Mouse (Mus musculus) hematopoietic stem cell, adult 5-6 weeks (primary cell): ENCODE measurements at regions not wholly inside any gene's neighbourhood (a gene's known extent, or its start where the extent isn't known, plus 50 kb on each side); places are given as distances from the start of the nearest gene placed in this dataset.
"Not testable (repeated sequence)": the region's sequence is repeated elsewhere in the genome, so short reads cannot be mapped to it uniquely, and the experiment has no call there.

Source experiments
- ATAC-seq, 2 experiments: fragments of 125-278 bp in 1 of 2; replicated peaks in 1 of 2; 2 replicates each; pipeline ENCODE4 v1.8.0; 2016 to 2017; ENCODE audit warnings: inconsistent platforms in 2 of 2, mild to moderate bottlenecking in 2 of 2, moderate number of reproducible peaks in 2 of 2, low read depth in 1 of 2, moderate TSS enrichment in 1 of 2; ENCODE audit not compliant: low FRiP score in 2 of 2, poor library complexity in 2 of 2, severe bottlenecking in 2 of 2, insufficient read depth in 1 of 2, low TSS enrichment in 1 of 2

DNA sequence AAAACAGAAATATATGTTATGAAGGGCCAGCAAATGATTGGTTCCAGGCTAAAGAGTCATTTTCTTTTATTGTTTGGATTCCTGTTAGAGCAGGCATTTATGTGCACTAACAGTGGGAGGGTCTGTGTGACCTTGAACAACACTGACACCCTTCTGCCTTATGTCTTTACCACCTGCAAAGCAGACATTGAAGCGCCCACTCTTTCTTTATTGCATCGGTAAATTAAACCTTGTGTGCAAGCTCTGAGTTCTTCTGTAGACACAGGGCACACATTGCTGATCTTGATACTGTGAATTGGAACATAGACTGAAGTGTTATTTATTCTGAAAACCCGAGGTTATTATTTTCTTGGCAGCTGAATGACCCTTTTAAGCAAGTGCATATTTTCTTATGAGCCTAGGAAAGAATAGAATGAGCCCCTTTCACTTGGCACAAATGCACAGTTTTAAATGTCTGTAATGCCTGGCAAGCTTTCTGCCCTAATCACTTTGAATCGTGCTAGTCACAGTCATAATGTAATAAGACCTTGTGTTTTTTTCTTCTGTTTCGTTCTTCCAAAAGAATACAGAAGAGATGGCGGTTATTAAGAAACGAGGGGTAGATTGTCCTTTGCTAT lies 125.1 kb upstream of the Cobl start:
- ATAC-seq = no peak

DNA sequence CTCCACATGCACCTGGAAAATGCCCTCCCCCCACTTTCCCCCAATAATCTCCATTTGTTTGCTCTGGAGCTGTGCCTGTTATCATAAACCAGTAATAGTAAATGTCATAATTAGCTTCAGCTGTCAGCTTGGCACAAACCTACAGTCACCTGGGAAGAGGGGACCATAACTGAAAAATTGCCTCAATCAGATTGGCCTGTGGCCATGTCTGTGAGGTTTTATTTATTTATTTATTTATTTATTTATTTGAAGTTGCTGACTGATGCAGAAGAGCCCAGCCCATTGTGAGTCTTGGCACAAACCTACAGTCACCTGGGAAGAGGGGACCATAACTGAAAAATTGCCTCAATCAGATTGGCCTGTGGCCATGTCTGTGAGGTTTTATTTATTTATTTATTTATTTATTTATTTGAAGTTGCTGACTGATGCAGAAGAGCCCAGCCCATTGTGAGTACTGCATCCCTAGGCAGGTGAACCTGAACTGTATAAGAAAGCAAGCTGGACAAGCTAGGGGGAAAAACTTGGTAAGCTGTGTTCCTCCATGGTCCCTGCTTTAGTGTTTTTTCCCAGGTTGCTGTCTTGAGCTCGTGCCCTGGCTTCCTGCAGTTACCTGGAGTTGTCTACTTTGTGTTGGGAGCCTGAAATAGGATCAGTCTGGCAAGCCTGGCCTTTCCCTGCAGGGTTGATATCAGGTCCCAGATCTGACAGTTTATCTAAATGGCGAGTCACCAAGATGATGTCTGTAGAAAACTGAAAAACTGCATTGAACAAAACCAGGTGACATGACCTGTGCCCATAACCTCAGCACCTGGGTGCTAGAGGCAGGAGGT lies 120.3 kb upstream of the Cobl start:
- ATAC-seq = not testable (repeated sequence)

DNA sequence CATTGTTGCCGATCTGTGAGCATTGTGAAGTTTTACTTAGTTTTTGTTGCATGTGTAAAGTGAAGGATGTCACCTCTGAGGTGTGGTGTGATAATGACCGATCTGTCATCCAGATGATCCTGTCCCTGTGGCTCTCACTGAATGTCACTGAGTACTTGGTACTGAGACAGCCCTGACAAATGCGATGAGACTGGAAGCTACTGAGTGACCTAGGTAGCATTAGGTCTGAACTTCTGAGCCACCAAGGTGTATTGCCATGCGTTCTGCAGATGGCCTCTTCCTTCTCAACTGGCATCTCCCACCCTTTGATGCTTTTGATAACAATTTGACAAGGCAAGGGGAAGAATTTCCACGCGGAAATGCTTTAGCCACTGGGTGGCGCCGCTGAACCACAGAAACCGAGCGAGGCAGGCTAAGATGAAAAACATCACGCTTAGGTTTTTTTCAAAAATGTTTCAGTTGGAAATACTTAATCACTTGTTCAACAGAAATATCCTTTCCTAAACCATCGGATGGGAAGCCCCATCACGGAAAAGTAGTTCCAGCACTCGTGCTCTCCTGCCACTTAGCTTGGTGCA lies 114.3 kb upstream of the Cobl start:
- peak; percentile 22 to 68; a peak in 2 of 4 replicates for ATAC-seq

DNA sequence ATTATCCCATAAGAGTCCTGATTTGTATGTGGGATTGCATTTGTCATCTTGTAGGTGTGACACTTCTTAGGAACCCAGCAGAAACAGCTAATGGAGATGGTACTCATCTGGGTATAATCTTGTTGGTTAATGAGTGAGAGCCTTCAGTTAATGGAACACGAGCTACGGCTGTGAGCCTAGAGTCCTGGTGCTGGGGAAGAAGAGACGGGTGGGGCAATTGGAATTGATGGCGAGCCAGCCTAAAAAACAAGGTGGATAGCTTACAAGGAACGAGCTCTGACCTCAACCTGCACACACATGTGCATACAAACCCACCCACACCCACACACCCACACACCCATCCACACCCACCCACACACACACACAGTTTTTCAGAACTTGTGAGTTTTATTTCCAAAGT lies 94.9 kb upstream of the Cobl start:
- no peak for ATAC-seq

DNA sequence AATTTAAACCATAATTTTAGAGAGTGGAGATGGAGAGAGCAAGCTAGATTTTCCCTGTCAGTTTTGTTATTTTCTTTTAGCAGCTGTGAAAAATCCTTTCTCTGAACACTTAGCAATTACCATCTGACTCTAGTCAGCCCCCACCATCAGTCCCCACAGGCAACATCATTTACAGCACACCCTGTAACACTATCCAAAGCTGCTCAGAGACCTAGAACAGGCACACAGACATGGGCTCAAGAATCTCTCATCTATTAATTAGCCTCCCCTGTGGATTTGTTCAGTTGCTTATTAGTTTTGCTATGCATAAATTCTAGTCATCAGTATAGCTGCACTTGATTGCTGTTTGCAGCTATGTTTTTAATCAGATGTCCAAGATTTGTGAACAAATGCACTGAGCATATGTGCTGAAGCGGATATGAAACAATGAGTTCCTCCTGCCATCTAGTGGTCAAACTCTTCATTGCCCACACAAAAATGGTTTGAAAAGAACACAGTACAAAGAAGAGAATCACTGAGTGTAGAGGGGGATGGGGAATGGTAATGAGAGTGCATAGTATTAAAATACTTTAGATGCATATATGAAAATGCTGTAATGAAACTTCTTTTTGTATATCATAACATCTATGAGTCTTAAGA lies 94.4 kb upstream of the Cobl start:
- peak; percentile 37 to 51; a peak in 2 of 4 replicates for ATAC-seq

DNA sequence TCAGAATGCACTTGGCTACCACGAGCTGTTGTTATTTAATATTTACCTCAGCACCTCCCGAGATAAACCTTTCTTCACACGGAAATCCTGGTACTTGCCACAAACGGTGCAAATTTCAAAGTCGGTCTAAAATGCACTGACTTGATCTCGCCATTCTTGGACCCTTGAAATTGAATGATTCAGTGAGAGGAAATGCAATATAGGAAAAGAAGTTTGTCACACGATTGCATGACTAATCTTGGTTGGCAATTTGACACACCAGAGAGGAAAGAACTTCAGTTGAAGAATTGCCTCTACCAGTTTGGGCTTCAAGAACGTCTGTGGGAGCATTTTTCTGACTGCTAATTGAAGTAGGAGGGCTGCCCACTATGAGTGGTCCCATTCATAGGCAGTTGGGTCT lies 93.4 kb upstream of the Cobl start:
- no peak for ATAC-seq

DNA sequence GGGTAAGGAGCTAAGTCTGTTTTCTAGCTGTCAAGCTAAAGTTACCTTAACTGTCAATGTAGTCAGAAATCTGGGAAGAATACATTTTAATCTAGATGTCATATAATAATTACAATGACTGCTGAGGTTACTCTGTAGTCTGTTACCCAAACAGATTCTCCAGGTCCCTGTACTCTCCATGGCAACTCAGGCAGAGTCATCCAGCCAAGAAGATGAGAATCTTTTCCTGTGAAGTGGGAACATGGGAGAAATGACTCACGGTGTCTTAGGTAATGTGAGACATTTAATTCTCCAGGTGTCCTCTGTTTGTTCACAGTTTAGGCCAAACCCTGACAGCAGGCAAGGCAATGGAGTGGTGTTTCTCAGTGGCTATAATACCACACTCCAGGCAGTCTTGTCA lies 81.0 kb upstream of the Cobl start:
- no peak for ATAC-seq

DNA sequence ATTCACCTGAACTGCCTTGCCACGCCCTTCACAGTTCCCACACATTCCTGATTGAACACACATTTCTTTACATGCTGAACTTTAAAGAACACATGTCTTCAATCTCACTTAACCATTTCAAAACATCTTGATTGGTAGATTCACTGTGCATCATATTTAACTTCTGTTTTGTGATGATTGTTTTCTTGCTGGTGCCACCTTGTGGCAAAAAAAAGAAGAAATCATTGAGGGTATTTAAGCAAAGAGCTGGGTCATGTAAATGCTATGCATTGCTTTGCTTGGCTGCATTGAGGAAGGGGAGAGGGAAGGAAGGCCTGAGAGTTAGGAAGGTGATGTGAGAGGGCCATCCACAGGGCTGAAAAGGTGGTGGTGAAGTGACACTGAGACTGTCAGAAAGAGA lies 78.3 kb upstream of the Cobl start:
- 0 out of 4 replicates have a peak, but pooled peaks of 1 of the 2 experiments have one; percentile 22 for ATAC-seq

DNA sequence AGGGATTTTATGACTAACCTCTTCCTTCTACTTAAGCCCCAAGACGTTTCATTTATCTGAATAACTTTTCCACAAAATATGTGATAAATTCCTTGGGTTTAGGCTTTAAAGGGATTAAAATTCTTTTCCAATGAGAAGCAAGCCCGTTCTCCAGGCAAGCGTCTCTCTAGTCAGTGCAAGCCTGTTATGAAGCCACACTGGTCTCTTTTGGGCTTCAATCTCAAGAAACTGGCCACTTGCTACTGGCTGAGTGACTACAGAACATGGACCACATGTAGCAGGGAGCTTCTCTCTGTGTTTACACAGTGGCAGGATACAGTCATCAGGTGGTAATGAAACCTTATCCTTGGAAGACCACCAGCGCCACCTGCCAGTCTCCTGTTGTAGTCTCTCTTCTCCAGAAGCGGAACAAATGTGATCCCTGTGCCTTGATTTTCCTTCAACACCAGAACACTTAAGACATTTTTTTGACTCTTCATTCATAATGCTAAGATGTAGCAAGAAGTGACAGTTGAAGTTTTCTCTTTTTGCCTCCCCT lies 75.6 kb upstream of the Cobl start:
- no peak for ATAC-seq

DNA sequence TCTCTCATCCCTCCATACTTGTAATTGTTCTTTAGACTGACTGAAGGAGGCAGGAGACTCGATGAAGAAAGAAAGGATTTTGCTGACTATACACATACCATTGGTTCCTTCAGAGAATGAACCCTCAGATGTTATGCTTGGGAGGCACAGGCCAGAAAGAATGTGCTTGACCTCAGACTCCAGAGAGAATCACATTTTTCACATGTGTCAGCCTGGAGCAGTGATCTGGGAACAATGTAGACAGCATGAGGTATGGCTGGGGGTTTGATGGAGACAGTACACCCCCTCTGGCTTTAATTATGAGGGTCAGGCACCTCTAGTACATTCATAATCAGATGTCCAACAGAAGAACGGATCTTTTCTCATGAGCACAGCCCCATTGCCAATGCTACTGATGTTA lies 70.3 kb upstream of the Cobl start:
- ATAC-seq = no peak

DNA sequence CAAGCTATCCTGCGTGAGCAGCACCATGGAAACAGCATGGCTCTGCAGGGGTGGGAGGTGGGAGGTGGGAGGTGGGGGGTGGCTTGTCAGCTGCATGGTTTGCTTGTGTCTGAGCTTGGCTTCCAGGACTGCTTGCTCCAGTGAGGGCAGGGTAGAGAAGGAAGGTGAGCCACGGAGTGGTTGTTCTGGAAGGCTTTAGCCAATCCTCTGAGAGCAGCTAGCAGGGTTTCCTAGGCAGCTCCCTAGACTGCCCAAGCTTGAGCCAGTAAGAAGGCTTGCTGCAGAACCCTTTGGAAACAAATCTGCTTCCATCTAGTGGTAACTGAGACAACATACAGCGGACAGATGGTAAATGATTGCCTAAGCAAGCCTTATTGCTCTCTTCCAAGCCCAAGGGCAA lies 67.5 kb upstream of the Cobl start:
- ATAC-seq = peak; percentile 29 to 56; a peak in 1 of 4 replicates

DNA sequence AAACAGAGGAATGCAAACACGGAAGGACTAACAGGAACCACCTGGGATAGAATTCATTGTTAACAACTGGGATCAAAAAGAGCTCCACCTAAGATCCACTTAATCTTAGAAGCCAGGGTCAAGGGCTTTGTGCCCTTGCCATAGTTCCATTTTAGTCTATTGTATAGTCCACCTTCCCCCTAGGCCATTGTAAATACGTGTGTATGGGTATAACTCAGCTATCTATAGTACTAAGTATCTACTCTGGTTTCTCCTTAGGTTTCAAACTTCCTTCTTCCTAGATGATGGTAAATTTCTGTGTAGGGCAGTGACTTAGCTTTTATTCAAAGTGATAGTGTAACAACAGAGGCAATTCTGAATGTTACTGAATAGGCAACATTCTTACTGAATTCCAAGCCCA lies 57.3 kb upstream of the Cobl start:
- ATAC-seq = not testable (repeated sequence)

DNA sequence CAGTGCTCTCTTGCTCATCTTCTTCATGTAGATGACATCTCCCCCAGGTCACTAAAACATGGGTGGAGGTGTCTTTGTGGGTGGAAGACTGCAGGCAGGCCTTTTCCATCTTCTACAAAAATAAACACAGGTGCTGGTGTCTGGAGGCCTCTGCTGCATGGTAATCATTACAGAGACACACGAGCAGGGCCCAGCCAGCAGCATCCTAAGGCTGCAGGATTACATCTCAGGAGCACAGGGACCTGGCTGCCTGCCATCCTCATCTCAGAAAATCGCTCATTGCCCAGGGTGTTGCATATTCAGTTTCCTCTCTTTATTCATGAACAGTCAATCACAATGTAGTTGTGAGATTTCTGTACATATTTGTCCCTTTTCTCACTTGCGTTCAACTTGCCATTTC lies 56.5 kb upstream of the Cobl start:
- no peak for ATAC-seq

DNA sequence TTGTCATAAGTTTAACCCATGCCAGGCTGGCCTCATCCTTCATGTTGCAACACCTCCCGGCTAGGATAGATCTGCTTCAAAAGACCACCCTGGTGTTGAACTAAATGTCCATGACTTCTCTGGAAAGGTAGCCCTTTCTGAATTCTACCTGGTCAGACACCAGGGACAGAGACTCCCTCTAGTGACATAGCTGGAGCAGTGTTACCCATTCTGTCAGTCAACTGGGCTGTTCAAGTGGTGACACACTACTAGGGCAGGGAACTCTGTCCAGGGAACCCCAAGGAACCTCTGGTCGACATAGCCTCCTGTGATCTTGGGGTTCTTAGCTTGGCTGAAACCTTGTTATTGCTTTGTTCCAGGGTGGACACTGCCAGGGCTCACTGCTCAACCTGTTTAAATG lies 51.6 kb upstream of the Cobl start:
- no peak for ATAC-seq
